Mouse (Mus musculus): ENCODE data around the gene Dner. TPM values are rescaled to one million over a fixed set of nuclear protein-coding genes. Genes with fewer than 3 reads are reported as not detected.

The Dner gene
- polyA plus RNA-seq, 1 experiment from 2014 or later, result 1.2 TPM

DNA sequence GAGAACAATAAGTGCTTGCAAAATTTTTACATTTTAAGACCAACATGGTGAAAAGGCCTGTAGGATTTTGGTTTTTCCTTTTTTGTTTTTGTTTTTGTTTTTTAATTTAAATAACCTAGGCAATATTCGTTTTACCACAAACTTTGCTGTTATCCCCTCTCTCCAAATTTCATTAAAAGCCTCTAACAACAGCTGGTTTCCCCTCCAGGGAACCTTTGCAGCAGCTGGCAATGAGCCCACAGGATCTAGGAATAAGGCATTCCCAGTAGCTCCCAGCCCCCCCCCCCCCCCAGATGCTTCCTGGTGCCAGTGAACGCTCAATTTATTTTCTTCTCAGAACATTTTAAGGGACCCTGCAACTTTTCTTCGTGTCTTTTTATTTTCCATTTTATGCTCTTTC is 370.7 kb downstream of the Dner start:
- Histone ChIP-seq H3K4me3 (ENCODE audit: low read length) (no peak overlapping the region), H3K36me3 (ENCODE audit: control insufficient read depth, insufficient read depth, low read length) (no peaks in the 10 kb centered on the region), H3K4me1 (replicated peaks; ENCODE audit: control insufficient read depth, insufficient read depth, low read length) (no peaks in the 10 kb centered on the region), H3K9ac (ENCODE audit: low read length) (no peak overlapping the region), H3K4me2 (ENCODE audit: low read depth, low read length) (no peak overlapping the region), H3K27me3 (ENCODE audit: control insufficient read depth, insufficient read depth, low read depth, low read length) (no peaks in the 10 kb centered on the region), H3K9me3 (ENCODE audit: control insufficient read depth, low read length) (no peaks in the 10 kb centered on the region), H3K27ac (ENCODE audit: low read length) (no peak overlapping the region)
- WGBS, result 22% methylated on average over 3 of the region's 3 CpGs
- no peak for ATAC-seq (ENCODE audit: low read depth)

DNA sequence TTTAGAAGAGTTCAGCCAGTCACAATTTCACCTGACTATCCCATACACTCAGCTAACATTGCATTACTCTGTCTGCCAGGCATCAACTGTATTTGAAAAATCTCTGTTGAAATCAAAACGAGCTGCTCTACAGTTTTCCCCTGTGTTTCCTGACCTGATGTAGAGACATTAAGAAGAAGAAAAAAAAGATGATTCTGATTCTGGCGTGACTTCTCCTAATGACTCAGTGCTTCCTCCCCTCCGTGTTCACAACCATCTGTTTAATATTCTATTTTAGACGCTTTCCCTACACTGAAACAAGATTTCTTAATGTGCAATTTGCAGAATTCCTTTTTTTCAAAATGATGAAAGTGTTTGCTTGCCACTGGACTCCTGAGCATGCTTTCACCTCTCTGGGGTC is 374.7 kb downstream of the Dner start:
- Histone ChIP-seq H3K9ac (ENCODE audit: low read length) (no peak overlapping the region), H3K27me3 (ENCODE audit: control insufficient read depth, insufficient read depth, low read depth, low read length) (no peaks in the 10 kb centered on the region), H3K4me2 (ENCODE audit: low read depth, low read length) (no peak overlapping the region), H3K4me3 (ENCODE audit: low read length) (no peak overlapping the region), H3K36me3 (ENCODE audit: control insufficient read depth, insufficient read depth, low read length) (no peaks in the 10 kb centered on the region), H3K4me1 (replicated peaks; ENCODE audit: control insufficient read depth, insufficient read depth, low read length) (no peaks in the 10 kb centered on the region), H3K9me3 (ENCODE audit: control insufficient read depth, low read length) (no peaks in the 10 kb centered on the region), H3K27ac (ENCODE audit: low read length) (no peak overlapping the region)
- ATAC-seq (ENCODE audit: low read depth), result no peak
- WGBS, result 53% methylated on average over 4 of the region's 4 CpGs

Small RNAs within 50 kb of the gene (microRNA-seq; reads per million reads assigned to microRNA genes)
- gene Mir5126, result 1.4 reads per million

Other genes starting within 250 kb of the Dner start
- gene Fbxo36, start 143.6 kb upstream of the Dner start, polyA plus RNA-seq (2015; fragmentation: Nextera tagmentation; extraction: Ambion mirVana), result 25.7 and 26.7 TPM in 2 replicates
- 59.1 and 59.3 TPM in 2 replicates for gene Trip12, start 144.3 kb upstream of the Dner start, polyA plus RNA-seq (2015; fragmentation: Nextera tagmentation; extraction: Ambion mirVana)
- 0.21 and 0.33 TPM in 2 replicates for gene Slc16a14, start 238.9 kb upstream of the Dner start, polyA plus RNA-seq (2015; fragmentation: Nextera tagmentation; extraction: Ambion mirVana)

Measured in lung, embryonic 16.5 days (tissue).